Mouse (Mus musculus): ENCODE measurements around the gene Nadk2.

The Nadk2 gene

DNA sequence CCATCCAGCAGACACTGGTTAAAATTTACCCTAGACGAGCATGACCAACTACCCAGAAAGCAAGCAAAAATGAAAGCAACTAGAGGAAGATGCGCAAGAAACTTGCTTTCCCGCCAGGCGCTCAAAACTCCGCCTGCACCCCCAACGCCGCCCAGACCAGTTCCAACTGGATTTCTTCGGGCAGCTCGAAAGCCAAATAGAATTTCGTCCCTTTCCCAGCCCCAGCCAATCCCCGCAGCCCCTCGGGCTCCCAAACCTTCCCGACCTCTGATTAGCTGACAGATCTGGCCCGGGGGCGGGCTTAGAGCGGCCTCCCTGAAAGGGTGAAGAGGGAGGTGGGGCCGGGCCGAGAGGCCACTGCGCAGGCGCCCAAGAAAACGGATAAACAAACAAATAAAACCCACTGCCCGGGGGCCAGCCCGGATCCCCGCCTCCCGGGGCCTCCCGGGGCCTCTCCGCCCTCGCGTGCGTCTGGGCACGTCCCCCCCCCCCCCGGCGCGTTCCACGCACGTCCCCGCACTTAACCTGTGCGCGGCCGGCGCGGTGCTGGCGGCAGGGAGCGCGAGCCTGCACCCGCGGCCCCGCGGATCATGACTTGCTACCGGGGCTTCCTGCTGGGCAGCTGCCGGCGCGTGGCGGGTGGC is at the start of gene Nadk2:
Nadk2 (plus strand) TSS at position 349 of the 644 bp plus-strand sequence.
- DNase-seq (ENCODE audit: low read depth, low spot score) = peak; percentile 98

DNA sequence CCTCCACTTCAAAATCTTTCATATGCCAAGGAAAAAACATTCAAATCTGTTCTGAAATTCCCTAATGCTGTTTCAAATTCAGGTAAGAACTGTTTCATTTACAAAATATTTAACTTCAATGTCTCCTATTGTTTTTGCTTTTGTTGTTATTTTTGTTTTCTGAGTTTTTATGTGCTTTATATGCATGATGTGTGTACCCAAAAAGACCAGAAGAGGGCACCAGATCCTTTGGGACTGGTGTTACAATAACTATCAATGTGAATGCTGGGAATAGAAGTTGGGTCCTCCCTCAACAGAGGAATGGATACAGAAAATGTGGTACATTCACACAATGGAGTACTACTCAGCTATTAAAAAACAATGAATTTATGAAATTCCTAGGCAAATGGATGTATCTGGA is 15.4 kb upstream of the Nadk2 start:
- DNase-seq (ENCODE audit: low read depth, low spot score) = no peak

DNA sequence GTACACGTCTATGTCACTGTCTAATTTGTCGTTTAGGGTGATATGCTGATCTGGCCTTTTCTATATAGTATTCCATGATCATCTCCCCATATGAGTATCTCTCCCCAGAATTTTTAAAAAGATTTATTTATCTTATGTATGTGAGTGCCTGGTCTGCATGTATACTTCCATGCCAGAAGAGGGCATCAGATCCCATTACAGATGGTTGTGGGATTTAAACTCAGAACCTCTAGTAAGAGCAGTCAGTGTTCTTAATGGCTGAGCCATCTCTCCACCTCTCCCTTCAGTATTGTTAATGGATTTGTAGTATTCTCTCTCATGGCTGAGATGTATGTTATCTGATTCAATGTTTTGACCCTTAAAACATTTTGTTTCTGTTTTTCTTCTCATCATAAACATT is 11.2 kb upstream of the Nadk2 start:
- DNase-seq (ENCODE audit: low read depth, low spot score) = no peak

DNA sequence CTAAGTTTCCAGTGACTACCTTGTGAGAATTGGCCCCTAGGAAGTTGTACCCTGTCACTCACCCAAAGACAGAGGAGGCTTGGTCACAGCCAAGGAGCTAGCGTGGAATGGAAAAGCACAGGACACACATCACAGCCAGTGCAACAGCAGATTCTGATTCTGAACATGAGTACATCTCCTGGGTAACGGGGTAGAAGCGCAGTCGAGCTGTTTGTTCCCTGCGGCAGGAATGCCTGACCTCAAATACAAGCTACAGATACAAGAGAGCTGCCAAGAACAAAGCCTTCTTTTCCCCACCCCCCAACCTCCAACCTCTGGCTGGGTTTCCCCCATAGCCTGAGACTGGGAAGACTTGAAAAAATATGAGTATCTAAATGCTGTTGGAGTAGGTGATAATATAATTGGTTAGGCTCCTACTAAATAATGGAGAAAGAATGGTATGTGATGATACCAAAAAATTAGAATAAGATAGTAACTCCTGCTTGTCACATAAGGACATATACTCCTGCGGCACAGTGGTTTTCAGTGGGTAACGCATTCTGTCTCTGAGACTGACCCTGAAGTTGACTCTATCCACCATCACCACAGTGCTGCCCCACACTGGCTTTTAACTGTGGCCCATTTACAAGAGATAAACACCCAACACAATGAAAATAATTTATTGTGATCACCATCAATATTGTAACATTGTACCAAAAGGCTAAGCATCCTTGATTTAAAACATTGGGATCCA is 9.7 kb upstream of the Nadk2 start:
- no peak for DNase-seq (ENCODE audit: low read depth, low spot score)

DNA sequence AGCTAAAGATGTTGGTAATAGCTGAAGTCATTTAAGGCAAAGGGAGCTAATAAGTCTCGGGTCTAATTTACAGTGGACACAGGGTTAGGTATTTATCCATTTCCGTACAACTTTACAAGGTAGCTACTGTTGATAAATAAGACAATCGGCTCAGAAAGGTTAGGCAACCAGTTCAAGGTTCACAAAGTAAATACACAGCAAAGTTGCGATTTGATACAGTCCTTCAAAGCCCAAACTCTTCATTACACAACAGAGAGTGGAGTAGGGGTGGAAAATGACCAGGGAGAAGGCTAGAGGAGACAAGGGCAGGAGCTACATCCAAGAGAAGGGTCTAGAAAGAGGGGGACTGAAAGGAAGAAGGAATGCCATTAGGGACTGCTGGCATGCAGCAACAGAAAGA is 2.2 kb upstream of the Nadk2 start:
- no peak for DNase-seq (ENCODE audit: low read depth, low spot score)

DNA sequence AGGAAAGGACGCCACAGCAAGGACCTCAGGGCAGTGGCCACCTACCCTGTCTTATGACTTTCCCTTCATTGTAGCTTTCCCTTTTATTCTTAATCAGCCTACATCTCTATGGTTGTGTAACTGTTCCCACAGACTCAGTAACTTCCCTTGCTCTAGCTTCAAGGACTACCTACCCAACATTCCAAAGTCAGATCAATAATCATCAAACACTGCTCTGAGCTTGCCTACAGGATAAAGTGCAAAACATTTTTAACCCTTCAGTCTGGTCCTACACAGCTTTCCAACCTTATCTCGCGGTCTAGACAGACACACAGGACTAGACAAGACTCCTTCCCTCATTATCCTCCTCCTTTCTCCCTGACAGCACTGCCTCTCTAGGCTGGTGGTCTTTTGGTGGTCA is 707 bp upstream of the Nadk2 start:
- DNase-seq (ENCODE audit: low read depth, low spot score) = no peak

DNA sequence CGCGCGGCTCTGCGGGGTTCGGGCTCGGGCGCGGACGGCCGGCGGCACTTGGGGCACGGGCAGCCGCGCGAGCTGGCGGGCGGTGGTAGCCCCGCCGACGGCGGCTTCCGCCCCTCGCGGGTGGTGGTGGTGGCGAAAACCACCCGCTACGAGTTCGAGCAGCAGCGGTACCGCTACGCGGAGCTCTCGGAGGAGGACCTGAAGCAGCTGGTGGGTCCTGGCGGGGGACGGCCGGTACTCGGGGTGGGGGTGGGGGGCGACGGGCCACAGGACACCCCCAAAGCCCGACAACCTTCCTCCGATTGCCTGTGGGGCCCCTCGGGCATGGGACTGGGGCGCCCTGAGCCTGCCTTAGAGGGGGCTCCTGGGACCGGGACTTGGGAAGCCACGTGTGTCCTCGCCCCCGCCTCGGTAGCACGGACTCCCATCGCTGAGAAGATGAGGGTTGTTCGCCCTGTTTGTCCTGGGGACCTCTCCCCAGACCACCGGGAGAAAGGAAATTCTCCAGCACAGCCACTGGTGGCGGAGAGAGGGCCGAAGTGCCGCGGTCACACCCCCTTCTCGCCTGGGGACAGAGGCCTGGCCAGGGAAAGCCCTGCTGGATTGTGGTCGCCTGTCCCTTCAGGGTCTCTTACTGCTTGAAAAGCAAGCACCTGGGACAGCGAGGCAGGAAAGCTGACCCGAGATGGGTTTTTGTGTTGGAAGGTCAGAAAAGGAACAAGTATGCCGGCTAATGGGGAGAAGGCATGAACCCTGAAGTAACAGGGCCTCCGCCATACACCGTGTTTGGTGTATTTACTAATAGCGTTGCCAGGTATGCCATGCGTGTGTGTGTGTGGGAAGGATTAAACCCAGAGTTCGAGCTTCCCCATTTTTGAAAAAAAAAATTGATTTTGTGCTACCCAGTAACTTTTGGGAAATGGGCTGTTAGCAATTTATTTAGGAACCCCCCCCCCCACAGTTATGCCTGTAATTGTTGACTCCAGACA is 790 bp downstream of the Nadk2 start:
- no peak for DNase-seq (ENCODE audit: low read depth, low spot score)

DNA sequence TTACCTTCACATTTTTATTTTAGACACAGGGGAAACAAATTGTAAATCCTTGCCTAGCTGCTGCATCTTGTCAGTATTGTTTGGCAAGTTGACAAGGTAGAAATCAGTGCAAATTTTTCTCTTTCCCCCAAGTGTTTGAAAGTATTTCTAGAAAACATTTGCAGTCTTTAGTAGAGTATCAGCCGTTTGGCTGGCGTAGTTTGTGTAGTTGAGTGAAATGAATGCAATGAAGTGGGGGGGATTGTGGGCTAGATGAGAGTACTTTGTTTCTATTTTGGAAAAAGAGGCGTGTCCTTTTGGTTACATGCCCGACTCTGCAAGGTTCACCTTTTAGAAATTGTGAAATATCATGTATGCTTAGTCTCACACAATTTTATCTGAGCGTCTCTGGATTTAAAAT is 1.6 kb downstream of the Nadk2 start:
- DNase-seq (ENCODE audit: low read depth, low spot score) = no peak

DNA sequence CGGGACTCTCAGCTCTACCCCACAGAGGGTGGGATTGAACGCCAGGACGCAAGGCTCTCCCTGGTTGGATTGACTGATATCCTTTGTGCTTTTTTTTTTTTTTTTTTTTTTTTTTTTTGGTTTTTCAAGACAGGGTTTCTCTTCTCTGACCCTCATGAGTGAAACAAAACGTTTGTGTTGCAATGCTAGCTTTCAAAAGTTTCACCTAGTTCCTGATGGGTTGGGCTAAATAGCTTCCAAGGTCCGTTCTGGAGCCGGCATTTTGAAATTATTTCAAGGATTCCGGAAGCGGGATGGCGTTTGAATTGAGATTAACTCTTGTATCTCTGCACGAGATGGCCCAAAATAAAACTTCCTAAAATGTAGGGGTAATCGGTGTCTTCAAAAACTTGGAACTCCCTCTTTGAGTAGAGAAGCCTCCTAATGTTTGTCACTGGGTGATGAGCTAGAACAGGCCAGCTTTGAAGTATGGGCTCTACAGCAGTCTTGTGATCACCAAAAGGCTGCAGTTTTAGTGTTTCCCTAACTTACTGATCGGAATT is 2.1 kb downstream of the Nadk2 start:
- DNase-seq (ENCODE audit: low read depth, low spot score) = no peak

DNA sequence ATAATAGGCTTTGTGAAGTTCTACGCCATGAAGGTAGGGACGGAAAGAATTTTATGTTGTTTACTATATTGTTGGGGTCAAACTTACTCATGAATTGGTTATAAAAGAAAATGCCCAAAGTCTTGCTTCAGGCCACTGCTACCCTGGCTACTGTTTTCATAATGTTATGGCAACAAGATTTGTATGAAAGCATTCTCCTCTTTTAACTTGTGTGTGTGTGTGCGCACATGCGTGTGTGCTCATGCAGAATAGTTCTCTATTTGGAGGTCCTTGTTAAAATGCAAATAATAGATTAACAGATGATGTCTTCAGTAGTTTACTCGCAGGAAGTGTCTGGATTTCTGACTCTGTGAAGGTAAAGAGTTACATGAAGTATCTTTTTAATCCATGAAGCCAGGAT is 2.6 kb downstream of the Nadk2 start:
- DNase-seq (ENCODE audit: low read depth, low spot score) = no peak

DNA sequence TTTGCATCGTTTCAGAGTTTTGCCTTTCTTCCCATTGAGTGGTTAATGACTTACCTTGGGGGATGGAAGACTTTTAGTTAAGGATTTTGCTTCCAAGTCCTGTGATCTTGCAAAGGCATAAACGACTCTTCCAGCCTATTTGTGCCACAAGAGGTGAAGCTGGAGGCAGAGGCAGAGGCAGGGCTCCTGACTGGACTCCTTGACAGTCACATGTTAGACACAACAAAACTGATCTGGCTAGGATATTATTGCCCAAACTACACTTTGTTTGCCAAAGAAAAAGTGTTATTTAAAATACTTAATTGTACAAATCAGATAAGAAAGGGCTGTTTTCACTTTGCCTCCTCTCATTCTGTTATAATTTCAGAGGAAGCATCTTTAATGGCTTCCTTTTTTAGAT is 3.1 kb downstream of the Nadk2 start:
- DNase-seq (ENCODE audit: low read depth, low spot score) = no peak

DNA sequence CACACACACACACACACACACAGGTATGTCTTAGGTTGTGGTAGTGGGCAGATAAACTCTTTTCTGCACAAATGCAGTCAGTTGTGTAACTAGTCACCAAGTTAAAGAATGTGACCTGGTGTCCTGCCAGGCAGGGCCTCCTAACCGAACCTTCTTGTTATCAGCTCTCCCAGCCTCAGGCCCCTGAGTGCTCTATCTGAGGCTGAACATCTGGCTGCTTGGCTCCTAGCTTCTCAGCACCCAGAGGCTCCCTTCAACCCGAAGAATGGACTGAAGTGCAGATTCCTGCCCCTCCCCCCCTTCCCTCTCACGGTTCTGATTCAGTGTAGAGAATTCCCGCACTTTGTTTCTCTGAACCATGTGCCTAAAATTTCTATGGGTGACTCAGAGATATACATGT is 3.6 kb downstream of the Nadk2 start:
- DNase-seq (ENCODE audit: low read depth, low spot score) = peak; percentile 93

DNA sequence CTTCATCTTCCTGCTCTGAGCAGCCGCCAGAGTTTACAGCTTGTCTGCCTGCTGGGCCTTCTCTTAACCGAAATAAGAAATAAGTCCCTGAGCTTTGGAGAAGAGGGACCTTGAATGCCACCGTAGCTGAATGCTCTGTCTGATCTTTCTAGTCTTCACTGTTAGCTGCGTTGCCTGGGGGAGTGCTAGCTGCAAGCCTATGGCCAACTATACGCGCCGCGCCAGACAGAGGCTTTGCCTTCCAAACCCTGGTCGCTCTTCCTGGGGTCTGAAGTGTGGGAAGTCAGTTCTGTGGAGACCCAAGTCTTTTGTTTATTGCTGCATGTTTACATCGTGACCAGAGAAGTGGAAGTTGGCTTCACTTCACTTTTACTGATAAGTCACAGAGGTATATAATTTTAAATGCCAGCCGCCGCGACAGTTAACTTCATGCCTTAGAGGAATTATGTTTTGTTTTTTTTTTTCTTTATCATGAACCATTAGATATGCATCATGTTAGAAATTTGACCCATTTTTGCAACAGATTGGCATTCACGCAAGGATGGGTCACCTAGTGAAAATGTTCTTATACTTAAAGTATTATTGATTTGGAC is 4.6 kb downstream of the Nadk2 start:
- no peak for DNase-seq (ENCODE audit: low read depth, low spot score)

DNA sequence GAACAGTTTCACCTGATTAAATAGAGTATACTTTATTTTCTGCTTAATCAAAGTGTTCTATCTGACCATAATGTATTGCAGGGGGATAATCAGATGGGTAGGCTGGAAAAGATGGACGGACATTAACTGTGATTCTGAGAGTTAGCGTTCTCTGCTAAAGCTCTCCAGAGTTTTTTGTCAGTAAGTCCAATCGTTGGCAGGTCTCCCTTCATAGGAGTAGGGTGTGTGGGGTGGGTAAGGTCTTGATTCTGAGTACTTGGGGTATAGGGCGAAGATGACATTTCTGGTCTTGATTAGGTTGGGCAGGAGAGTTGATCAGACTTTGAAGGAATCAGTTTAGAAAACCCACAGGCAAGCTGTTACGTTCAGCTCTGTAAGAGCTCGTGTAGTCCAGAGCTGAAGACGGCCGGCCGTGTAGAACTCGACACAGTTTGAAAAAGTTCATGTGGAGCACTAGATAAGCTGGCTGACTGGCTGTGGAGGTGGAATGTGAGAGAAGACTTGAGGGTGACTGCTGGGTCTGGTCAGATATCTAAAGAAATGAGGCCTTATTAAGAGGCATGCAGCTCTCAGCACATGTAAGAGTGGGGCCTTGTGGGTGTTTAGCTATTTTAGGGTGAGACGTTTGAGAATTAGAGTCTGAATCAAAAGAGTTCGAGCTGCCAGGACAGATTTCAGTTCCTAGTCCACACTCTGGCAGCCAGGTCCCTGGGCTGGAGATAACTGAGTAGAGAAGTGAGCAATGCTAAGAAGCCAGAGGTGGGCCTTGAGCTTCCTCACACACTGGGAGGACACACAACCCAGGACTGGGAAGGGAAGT is 7.6 kb downstream of the Nadk2 start:
- peak; percentile 70 for DNase-seq (ENCODE audit: low read depth, low spot score)

DNA sequence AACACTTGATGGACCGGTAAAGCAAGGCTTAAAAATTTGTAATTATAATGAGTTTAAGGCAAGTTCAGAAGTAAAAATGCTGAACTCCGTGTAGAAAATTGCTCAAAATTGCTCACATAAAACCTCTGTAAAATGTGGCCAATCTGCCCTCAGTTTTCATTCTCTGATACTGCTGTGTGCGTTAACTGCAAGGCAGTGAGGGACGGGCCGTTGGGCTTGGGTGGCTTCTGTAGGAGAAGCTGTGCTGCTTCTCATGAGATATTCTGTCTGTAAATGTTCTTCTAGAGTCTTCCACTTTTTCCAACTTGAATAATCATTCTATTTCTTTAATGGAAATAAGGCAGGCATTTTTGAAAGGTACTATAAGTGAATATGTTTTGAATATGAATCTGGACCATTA is 8.6 kb downstream of the Nadk2 start:
- DNase-seq (ENCODE audit: low read depth, low spot score) = no peak

DNA sequence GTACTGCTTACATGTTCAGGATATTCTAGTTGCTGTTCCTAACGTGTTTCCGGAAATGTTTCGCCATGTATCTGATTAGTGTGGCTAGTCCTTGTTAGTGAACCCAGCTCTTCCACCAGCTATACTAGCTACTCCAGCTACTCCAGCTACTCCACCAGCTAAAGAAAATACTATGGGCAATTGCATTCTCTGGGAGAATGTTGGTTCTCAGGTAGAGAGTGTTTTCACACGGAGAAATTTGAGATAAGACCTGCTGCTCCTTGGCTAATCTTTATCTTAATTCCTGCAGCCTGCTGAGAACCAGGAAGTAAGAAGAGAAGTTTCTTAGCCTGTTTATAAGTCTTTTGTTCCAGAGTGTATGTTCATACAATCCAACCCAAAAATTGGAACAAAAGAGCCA is 9.1 kb downstream of the Nadk2 start:
- DNase-seq (ENCODE audit: low read depth, low spot score) = no peak

DNA sequence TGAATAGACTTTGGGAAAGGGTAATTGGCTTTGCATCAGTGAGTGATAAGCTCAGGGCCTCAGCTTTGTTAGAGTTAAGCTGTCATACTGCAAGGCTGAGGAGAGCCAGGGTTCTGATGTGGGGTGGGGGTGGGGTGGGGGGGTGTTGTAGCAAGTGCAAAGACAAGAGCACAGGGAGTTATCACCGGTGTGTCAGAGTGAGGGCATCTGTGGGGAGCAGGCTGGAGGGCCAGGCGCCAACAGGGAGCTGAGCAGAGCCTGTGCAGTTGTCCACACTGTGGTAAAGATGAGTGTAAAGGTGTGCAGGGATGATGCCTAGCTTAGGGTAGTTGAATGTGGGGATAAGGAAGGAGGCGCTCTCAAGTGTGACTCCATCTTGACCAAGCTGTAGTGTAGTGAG is 10.2 kb downstream of the Nadk2 start:
- no peak for DNase-seq (ENCODE audit: low read depth, low spot score)

DNA sequence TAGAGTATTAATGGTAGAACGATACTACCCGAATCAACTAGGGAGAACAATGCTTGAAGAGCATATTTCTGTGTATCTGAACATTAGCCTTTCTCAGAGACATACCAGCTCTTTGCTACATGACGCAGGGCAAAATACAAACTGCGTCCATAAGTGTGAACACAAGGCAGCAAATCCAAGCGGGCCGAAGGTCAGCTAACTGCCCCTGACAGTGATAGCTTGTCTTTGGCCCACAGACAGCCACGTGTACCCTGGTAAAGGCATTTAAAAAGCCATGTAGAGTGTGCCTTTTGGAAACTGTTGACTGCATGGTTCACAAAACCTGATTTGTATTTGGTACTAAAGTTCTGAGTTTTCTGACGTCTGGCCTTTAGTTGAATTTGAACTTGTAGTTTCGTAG is 11.7 kb downstream of the Nadk2 start:
- DNase-seq (ENCODE audit: low read depth, low spot score) = no peak

DNA sequence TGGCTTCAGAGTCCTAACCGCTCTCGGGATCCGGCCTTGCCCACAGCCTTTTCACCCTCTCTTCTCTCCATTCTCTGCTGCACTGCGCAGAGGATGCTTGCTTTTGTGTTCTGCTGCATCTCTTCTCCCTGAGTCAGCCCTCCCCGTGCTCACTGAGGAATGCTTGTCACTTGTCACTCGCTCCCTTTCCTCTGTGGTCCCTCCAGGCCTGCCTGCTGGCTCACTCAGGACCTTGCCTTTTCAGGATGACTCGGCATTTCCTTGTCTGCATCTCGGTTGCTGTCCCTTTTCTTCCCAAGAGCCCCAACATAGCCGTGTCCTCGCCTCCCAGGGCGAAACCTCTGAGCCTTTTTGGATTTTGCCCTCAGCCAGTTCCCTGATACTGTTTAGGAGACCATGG is 15.8 kb downstream of the Nadk2 start:
- peak; percentile 67 for DNase-seq (ENCODE audit: low read depth, low spot score)

DNA sequence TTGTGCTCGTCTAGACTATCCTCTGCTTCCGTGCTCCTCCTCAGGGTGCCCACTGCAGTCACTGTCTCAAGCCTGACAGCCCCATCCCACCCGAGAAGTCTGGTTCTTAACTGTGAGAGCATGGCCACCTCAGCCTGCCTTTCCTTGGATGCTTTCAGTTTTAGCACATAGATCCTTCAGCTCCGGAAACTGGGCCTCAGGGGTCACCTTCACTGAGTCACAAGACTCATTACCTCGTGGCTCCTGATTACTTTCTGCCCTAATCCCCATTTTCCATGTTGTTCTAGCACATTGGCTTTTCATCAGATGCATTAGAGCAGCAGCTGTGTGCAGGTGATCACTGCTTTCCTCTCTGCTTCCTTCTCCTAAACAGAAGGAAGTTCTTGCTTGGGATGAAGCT is 16.4 kb downstream of the Nadk2 start:
- DNase-seq (ENCODE audit: low read depth, low spot score) = no peak

Measured in c-Kit-negative CD71-positive TER-119-positive erythroid progenitor cells, embryonic 14.5 days (primary cell).